Mouse (Mus musculus): ENCODE results near the gene Mttp.
"Not testable (repeated sequence)": the region's sequence is repeated elsewhere in the genome, so short reads cannot be mapped to it uniquely, and the experiment has no call there.

Mttp gene

GRCm38 (mm10) chr3:138144642-138145171 lies at the start of gene Mttp:
Mttp (minus strand) TSS chr3:138144968.
- DNase-seq (ENCODE audit: low read depth in 1 of 2, low spot score in 2 of 2), result peak; percentile 28 to 63

DNA sequence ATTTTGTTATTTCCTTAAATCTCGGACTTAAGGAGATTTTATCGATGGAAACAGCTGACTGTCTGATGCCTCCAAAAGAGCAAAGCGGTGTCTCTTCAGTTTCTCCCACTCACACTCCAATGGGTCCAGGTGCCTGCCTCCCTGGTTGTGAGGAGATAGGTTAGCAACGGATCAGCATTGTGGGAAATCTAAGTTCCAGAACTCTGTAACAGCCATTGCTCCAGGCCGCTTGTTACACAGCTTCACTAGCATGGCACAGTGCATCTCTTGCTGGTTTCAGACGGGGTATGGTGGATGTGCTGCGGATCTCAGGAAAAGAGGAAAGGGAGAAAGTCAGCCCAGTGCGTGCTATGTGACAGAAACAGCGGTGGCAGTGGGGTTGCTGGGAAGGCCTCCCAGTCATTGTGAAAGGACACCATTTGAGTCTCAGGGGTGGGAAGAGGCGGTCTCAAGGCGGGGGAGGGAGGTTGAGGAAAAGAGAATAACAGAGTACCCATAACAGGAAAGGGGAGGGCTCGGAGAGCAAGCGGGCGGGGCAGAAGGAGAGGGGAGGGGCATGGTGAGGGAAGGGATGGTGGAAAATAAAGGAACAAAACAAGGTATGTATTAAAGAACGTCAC lies 49.0 kb upstream of the Mttp start, which contains the start of gene 4930579F01Rik:
Gene 4930579F01Rik, minus strand, starts transcription at position 143 of the 620 bp plus-strand sequence.
- no peak for DNase-seq (ENCODE audit: low read depth in 1 of 2, low spot score in 2 of 2)

DNA sequence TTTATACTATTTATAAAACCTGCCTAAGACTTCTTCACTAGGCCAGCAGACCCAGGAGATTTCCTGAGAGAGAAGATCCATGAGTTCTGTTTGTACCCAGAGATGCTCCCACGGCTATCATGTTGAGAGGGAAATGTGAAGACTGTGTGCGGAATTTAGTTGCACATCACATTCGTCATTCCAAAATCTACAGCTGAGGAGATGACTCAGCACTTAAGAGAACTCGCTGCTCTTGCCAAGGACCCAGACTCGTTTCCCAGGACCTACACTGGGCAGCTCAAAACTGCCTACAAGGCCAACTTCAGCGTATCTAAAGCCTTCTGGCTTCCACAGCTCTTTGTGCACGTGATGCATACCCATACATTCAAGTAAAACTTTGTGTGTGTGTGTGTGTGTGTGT lies 47.5 kb upstream of the Mttp start:
- DNase-seq (ENCODE audit: low read depth in 1 of 2, low spot score in 2 of 2), result no peak

DNA sequence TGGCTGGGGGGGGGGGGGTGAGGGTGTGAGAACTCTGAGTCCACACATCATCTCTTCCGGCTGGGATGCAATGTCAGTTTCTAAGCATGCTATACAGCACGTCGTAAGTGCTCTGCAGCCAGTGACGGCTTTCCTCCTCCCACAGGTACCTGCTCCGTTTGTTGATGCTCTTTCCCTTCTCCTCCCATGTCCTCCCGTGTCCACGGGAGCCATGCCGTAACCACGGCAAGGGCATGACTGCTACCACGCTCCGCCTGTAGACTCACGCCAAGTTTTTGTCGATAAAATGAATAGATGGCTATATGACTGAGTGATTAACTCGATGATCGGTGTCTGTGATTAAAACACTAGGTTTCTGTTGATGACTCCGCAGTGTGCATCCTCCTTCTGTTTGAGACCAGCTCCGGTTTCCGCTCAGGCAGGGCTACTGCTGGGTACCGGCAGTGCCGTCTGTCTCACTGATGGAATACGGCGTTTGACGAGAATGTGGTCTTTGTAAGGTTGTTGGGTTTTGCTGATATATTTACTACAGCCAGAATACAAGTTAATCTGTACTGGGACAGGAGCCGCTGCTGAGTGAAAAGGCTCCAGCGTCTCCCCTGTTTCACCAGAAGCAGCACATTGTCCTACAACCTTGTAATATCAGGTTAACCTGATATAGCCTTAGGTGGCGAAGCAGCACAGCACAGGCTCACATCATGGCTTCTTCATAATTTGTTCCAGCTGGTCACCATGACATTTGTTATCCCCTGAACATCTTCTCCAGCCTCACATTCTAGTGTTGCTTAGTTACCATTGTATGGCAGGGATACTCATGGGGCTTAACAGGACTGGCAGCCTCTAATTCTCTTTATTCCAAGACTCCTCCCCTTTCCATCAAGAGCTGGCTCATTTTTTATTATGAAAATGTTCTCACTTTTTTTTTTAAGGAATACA lies 41.5 kb upstream of the Mttp start:
- DNase-seq (ENCODE audit: low read depth in 1 of 2, low spot score in 2 of 2), result no peak

GRCm38 (mm10) chr3:138185290-138185689 lies 40.5 kb upstream of the Mttp start:
- no peak for DNase-seq (ENCODE audit: low read depth in 1 of 2, low spot score in 2 of 2)

GRCm38 (mm10) chr3:138183371-138183770 lies 38.6 kb upstream of the Mttp start:
- DNase-seq (ENCODE audit: low read depth in 1 of 2, low spot score in 2 of 2), result no peak

DNA sequence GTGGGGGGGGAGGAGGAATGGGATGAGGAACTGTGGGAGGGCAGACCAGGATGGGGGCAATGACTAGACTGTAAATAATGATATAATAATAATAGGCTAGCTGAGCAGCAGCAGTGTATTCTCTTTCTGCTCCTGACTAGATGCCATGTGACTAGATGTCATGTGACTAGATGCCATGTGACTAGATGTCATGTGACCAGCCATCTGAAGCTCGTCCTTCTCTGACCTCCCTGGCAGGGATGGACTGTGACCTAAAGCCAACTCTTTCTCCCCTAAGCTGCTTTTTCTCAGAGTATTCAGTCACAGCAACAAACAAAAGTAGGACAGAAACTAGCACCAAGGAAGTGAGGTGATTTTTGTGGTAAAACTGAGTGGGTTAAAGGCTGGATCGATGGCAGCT lies 37.3 kb upstream of the Mttp start:
- no peak for DNase-seq (ENCODE audit: low read depth in 1 of 2, low spot score in 2 of 2)

DNA sequence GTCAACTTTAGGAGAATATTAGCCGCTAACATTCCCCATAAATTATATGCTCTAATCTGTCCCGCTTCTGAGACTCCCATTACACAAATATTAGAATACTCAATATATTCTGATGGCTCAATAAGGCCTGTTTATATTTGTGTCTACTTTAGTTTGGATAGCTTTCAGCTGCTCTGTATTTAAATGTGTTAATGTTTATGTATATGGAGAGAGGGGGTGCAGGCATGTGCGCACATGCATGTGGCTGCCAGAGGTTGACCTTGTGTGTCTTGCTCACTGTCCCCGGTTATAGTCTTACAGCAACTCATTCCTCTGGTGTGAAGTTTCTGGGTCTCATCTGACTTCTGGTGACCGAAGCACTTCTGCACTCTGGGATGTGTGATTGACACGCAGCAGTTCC lies 30.8 kb upstream of the Mttp start:
- DNase-seq (ENCODE audit: low read depth in 1 of 2, low spot score in 2 of 2), result no peak

- no peak for DNase-seq (ENCODE audit: low read depth in 1 of 2, low spot score in 2 of 2)
Observed at GRCm38 (mm10) chr3:138173291-138173690, 28.5 kb upstream of the Mttp start.

DNA sequence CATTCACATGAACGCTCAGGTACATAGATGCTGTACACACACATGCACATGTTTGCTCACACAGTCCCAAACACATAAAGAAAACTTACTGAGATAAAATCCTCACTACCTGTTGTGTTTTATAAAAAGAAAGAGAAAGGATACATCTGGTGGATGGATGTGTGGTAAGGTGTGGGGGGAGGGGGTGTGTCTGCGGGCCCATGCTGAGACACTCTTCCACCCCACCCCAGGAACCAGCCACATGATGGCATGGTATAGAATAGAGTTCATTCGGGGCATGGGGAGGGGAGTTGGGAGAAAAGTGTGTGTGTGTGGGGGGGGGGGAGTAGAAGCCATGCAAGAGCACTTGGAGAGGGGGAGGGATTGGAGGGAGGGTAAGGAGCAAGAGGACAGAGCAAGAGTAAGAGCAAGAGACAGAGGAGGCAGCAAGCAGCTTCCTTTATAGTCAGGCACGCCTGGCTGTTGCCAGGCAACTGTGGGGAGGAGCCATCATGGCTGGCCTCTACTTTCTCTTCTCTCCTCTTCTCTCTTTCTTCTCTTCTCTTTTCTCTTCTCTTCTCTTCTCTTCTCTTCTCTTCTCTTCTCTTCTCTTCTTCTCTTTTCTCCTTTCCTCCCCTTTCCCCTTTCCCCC lies 17.9 kb upstream of the Mttp start:
- no peak for DNase-seq (ENCODE audit: low read depth in 1 of 2, low spot score in 2 of 2)

GRCm38 (mm10) chr3:138161623-138162022 lies 16.9 kb upstream of the Mttp start:
- DNase-seq (ENCODE audit: low read depth in 1 of 2, low spot score in 2 of 2), result no peak

DNA sequence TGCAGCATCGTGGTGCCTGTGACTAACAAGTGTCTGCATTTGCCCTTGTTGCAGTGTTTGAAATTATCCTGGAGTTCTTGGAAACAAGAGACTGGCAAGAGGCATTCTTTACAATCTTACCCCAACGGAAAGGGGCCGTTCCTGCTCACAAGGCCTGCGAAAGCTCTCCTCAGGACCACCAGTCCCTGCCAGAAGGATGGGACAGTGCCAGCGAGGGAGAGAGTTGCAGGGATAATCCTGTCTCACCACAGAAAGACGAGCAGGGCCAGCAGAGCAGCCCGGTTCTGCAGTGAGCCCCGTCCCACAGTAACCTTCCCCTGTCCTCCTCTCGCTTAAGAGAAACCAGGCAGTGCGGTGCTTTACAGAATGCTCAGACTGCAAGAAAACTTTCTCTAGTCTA lies 11.9 kb upstream of the Mttp start:
- DNase-seq (ENCODE audit: low read depth in 1 of 2, low spot score in 2 of 2), result no peak

DNA sequence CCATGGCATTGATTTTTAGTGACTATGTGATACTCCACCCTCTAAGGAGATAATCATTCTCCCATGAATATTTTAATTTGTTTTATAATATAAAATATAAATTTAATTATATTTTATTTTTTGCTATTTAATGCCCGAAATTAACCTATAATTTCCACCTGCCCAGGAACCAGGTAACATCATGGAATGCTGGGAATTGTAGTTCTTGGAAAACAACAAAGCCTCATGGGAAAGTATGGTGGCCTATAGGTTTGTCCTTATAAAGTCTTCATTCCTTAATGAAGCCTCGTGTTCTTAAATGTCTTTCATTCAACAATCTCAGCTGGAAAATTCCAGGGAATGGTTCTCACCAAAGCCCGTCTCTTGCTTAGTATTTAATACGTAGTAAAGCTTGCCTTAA lies 10.3 kb upstream of the Mttp start:
- no peak for DNase-seq (ENCODE audit: low read depth in 1 of 2, low spot score in 2 of 2)

DNA sequence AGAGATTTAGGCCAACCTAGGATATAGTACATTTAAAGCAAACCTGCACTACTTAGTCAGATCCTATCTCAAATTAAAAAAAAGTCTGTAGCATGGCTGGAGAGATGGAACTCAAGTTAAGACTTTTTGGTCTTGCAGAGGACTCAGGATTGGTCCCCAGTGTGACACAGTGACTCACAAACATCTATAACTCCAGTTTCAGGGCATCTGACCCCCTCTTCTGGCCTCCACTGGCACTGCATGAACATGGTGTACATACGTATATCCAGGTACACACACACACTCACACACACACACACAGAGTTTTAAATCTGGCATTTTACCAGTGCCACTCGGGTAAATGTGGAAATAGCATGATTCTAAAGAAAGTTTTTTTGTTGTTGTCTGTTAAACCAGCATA lies 4.0 kb upstream of the Mttp start:
- DNase-seq (ENCODE audit: low read depth in 1 of 2, low spot score in 2 of 2), result no peak

- DNase-seq (ENCODE audit: low read depth in 1 of 2, low spot score in 2 of 2), result no peak
Observed at GRCm38 (mm10) chr3:138144060-138144641, 617 bp downstream of the Mttp start.

GRCm38 (mm10) chr3:138143315-138144059 lies 1.3 kb downstream of the Mttp start, which contains the start of gene Trmt10a:
Trmt10a (plus strand) TSS chr3:138143448.
- peak; percentile 87 to 92 for DNase-seq (ENCODE audit: low read depth in 1 of 2, low spot score in 2 of 2)

DNA sequence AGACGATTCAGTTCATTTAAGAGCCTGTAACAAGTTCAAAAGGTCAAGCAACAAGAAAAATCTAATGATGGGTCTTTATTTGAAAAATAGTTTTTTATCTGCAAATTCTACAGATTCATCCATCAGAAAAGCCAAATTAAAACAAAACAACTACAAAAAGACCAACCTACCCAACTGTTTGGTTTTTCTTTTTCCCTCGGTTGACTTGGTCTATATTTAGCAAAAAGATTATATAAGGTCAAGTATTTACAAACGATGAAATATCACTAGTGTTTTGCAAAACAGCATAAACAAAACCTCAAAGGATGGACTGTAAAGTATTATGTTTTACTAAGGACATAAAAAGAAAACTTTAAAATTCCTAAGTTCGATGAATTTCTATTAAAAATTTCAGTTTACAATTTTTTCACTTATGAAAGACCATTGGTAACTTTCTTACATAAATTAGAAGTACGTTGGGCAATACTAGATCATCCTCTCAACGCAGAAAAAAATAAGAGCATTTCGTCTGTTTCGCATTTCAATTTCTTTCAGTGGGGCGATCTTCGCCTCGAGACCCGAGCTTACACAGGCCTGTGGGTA lies 1.9 kb downstream of the Mttp start:
- DNase-seq (ENCODE audit: low read depth in 1 of 2, low spot score in 2 of 2), result no peak

- DNase-seq (ENCODE audit: low read depth in 1 of 2, low spot score in 2 of 2), result no peak
Observed at GRCm38 (mm10) chr3:138142052-138142732, 2.6 kb downstream of the Mttp start.

DNA sequence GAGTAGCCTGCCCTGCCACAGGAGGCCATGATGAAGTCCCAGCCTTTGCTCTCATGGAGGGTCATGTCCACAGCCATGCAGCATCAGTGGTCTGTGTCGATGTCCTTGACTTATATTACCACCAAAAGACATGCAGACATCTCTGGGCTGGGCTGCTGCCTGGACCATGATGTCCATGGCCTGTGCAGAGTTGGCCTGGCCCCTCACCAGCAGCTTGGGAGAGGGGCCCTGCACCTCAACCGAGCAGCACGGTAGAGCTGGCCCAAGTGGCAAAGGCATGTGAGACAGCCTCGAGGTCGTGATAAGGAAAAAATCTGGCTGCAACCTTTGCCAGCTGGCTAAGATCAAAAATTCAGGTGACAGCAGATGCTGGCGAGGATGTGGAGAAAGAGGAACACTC lies 5.1 kb downstream of the Mttp start:
- no peak for DNase-seq (ENCODE audit: low read depth in 1 of 2, low spot score in 2 of 2)

GRCm38 (mm10) chr3:138138146-138138545 lies 6.6 kb downstream of the Mttp start:
- not testable (repeated sequence) for DNase-seq (ENCODE audit: low read depth in 1 of 2, low spot score in 2 of 2)

Data from monocyte, adult 2 months (primary cell).